Mouse (Mus musculus) limb, embryonic 11.5 days (tissue): ENCODE measurements around the gene Gm20715. TPM values are rescaled to one million over a fixed set of nuclear protein-coding genes. Genes with fewer than 3 reads are reported as not detected.
A peak's percentile ranks its signal among the peaks of the same experiment; 100 is the strongest.
"Not testable (repeated sequence)": the region's sequence is repeated elsewhere in the genome, so short reads cannot be mapped to it uniquely, and the experiment has no call there.

Experiments
- ATAC-seq: fragments of 200-750 bp; cut with Nextera tagmentation; 2 replicates; pipeline ENCODE4 v1.8.0; 2017; ENCODE audit warnings: low read depth; ENCODE audit not compliant: insufficient number of reproducible peaks, low FRiP score, low TSS enrichment
- DNase-seq: peaks from one replicate; pipeline ENCODE4 v3.0.0-alpha.2; 2015; ENCODE audit warnings: low spot score
- H3K27ac ChIP-seq: fragments of 300-500 bp; sonication (generic); replicated peaks from 2 replicates; pipeline ENCODE4 v1.5.1; 2014; ENCODE audit warnings: low read depth, mild to moderate bottlenecking, low read length
- H3K27me3 ChIP-seq: fragments of 300-500 bp; sonication (generic); 2 replicates; pipeline ENCODE4 v1.6.1; 2014; ENCODE audit warnings: mild to moderate bottlenecking, low read length, mixed read lengths; ENCODE audit not compliant: control insufficient read depth, insufficient read depth
- H3K36me3 ChIP-seq: fragments of 300-500 bp; sonication (generic); 2 replicates; pipeline ENCODE4 v1.6.1; 2014; ENCODE audit warnings: mild to moderate bottlenecking, low read length, moderate library complexity, mixed read lengths; ENCODE audit not compliant: control insufficient read depth, insufficient read depth
- H3K4me1 ChIP-seq: fragments of 300-500 bp; sonication (generic); 2 replicates; pipeline ENCODE4 v1.6.1; 2014; ENCODE audit warnings: low read length, mixed read lengths; ENCODE audit not compliant: control insufficient read depth, insufficient read depth
- H3K4me2 ChIP-seq: fragments of 300-500 bp; sonication (generic); 2 replicates; pipeline ENCODE4 v1.6.1; 2014; ENCODE audit warnings: low read depth, mild to moderate bottlenecking, moderate library complexity; ENCODE audit not compliant: severe bottlenecking
- H3K4me3 ChIP-seq: fragments of 300-500 bp; sonication (generic); 2 replicates; pipeline ENCODE4 v1.5.1; 2014; ENCODE audit warnings: low read depth, low read length
- H3K9ac ChIP-seq: fragments of 300-500 bp; sonication (generic); 2 replicates; pipeline ENCODE4 v1.6.1; 2014; ENCODE audit warnings: mild to moderate bottlenecking, low read length
- H3K9me3 ChIP-seq: fragments of 300-500 bp; sonication (generic); 2 replicates; pipeline ENCODE4 v1.6.1; 2016; ENCODE audit warnings: low read length; ENCODE audit not compliant: control insufficient read depth
- WGBS: fragments of 180-500 bp; shearing (Covaris S2); extraction: QIAGEN DNeasy Blood & Tissue Kit; methylation state at CpG from one replicate; pipeline ENCODE4 v1.1.7; 2014; 5-methylcytosine and 5-hydroxymethylcytosine counted together
- polyA plus RNA-seq: library from polyadenylated mRNA; unstranded; fragments of >200 nt; fragmentation: Nextera tagmentation; extraction: Ambion mirVana; gene quantifications from 2 replicates; pipeline ENCODE4 v1.2.1, GENCODE M21; 2014

The Gm20715 gene
- polyA plus RNA-seq, result not detected in 2 replicates

- Histone ChIP-seq H3K9ac (no peak within 1 kb of the TSS), H3K36me3 (no peaks in the 10 kb centered on the region), H3K4me2 (no peak within 1 kb of the TSS), H3K27ac (no peak within 1 kb of the TSS), H3K4me3 (no peak within 1 kb of the TSS), H3K9me3 (no peaks in the 10 kb centered on the region), H3K27me3 (no peaks in the 10 kb centered on the region), H3K4me1 (no peaks in the 10 kb centered on the region)
- WGBS, result 2% methylated on average over 17 of the region's 17 CpGs
- ATAC-seq (peak; percentile 87), DNase-seq (peak; percentile 99)
These were observed at the start of gene Gm20715 for GRCm38 (mm10) chr7:6410043-6410442. Gene Gm20715, plus strand, starts transcription at chr7:6410277.

- 13% methylated on average over 9 of the region's 9 CpGs for WGBS
- no peak overlapping the region for H3K4me2 ChIP-seq
- DNase-seq (no peak), ATAC-seq (no peak)
- no peak overlapping the region for H3K4me3 ChIP-seq
- no peaks in the 10 kb centered on the region for H3K4me1 ChIP-seq
- H3K9ac ChIP-seq, result no peak overlapping the region
- H3K36me3 ChIP-seq, result no peaks in the 10 kb centered on the region
- H3K27me3 ChIP-seq, result no peaks in the 10 kb centered on the region
- no peak overlapping the region for H3K27ac ChIP-seq
- no peaks in the 10 kb centered on the region for H3K9me3 ChIP-seq
These were observed 49.5 kb upstream of the Gm20715 start for GRCm38 (mm10) chr7:6360477-6361060.

- H3K4me1 ChIP-seq, result no peaks in the 10 kb centered on the region
- H3K9ac ChIP-seq, result no peak overlapping the region
- no peaks in the 10 kb centered on the region for H3K27me3 ChIP-seq
- H3K27ac ChIP-seq, result no peak overlapping the region
- DNase-seq (no peak), ATAC-seq (no peak)
- H3K36me3 ChIP-seq, result no peaks in the 10 kb centered on the region
- H3K4me3 ChIP-seq, result peak overlapping the region; percentile 29
- WGBS, result 27% methylated on average over 7 of the region's 7 CpGs
- H3K4me2 ChIP-seq, result peak overlapping the region; percentile 43
- no peaks in the 10 kb centered on the region for H3K9me3 ChIP-seq
These were observed 48.3 kb upstream of the Gm20715 start for GRCm38 (mm10) chr7:6361756-6362155.

DNA sequence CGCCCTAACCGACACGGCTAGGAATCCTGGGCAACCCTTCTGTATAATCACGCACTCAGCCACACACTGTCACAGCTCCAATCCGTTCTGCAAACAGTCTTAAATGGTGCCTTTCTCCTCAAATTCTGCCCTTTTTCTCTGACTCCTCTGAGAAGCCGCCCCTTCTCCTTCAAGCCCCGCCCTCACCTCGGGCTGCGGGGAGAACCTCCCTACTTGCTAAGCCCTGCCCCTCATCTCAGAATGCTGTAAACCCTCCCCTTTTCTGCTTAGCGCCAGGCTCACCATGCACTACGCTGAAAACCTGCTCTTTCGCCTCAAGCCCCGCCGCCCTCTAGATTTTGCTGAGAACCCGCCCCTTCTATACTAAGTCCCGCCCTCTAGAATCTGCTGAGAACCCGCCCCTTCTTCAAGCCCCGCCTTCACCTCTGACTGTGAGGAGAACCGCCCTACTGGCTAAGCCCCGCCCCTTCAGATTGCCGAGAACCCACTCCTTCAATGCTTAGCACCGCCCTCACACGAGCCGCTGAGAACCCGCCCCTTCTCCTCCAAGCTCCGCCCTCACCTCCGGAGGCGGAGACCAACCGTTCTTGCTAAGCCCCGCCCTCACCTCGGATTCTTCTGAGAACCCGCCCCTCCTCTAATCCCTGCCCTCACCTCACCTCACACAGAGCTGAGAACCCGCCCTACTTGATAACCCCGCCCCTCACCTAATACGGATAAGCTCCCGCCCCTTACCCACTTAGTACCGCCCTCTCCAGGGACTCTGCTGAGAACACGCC, 47.6 kb upstream of the Gm20715 start:
- H3K27ac ChIP-seq, result no peak overlapping the region
- H3K4me2 ChIP-seq, result peak overlapping the region; percentile 47
- H3K36me3 ChIP-seq, result no peaks in the 10 kb centered on the region
- H3K27me3 ChIP-seq, result no peaks in the 10 kb centered on the region
- H3K4me1 ChIP-seq, result no peaks in the 10 kb centered on the region
- H3K4me3 ChIP-seq, result peak overlapping the region; percentile 29
- no peaks in the 10 kb centered on the region for H3K9me3 ChIP-seq
- WGBS, result under 1% methylated on average over 38 of the region's 38 CpGs
- ATAC-seq (peak; percentile 96), DNase-seq (peak; percentile 98)
- H3K9ac ChIP-seq, result peak overlapping the region; percentile 43

DNA sequence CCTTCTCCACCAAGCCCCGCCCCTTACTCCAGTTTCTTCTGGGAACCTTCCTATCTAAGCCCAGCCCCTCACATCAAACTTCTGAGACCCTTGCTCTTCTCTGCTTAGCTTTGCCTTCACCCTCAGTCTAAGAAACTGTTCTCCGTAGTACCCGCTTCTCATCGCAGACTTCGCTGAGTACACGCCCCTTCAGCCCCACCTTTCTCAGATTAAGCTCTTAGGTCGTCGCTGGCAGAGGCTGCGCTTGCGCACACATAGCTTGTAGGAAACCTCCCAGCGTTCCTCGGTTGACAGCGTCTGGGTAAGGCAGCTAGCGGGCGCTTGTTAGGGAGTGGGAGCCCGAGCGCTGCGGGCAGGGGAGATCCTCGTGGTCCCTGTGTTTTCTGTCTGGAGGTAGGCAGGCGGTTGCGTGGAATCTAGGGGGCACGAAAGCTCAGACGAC, 47.0 kb upstream of the Gm20715 start, which contains the start of gene Zfp78:
Gene Zfp78, plus strand, starts transcription at position 234 of the 442 bp plus-strand sequence.
- Histone ChIP-seq H3K9me3 (no peaks in the 10 kb centered on the region), H3K4me1 (no peaks in the 10 kb centered on the region), H3K27ac (no peak within 1 kb of the TSS), H3K4me3 (peak within 1 kb of the TSS; percentile 29), H3K4me2 (peak within 1 kb of the TSS; percentile 47), H3K36me3 (no peaks in the 10 kb centered on the region), H3K27me3 (no peaks in the 10 kb centered on the region), H3K9ac (peak within 1 kb of the TSS; percentile 43)
- peak; percentile 82; the same call in 1 of the 2 replicates for ATAC-seq
- DNase-seq, result peak; percentile 88
- under 1% methylated on average over 23 of the region's 23 CpGs for WGBS

- no peak overlapping the region for H3K9ac ChIP-seq
- no peak for DNase-seq
- H3K36me3 ChIP-seq, result no peaks in the 10 kb centered on the region
- H3K27ac ChIP-seq, result no peak overlapping the region
- no peak overlapping the region for H3K4me3 ChIP-seq
- no peaks in the 10 kb centered on the region for H3K9me3 ChIP-seq
- H3K4me1 ChIP-seq, result no peaks in the 10 kb centered on the region
- no peak for ATAC-seq
- no peak overlapping the region for H3K4me2 ChIP-seq
- WGBS, result 74% methylated on average over 1 of the region's 1 CpGs
- H3K27me3 ChIP-seq, result no peaks in the 10 kb centered on the region
These were observed 45.3 kb upstream of the Gm20715 start for GRCm38 (mm10) chr7:6364761-6365160.

DNA sequence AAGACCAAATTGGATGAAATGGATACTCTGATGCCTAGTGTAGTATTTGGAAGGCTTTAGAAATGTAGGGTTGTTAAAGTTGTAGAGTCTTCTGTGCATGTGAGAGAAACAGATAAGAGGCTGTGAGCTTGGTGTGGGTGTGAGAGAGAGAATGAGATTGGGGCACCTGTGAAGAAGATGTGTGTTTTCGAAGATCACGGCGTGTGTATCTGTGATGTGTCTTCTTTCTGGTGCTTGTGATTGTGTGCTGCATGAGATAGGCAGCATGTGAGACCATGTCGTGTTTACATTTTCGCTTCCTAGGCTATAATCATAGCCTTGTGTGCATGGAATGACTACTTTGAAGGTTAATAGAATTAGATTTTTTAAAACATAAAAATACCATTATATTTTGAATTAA, 42.9 kb upstream of the Gm20715 start:
- Histone ChIP-seq H3K4me3 (no peak overlapping the region), H3K27me3 (no peaks in the 10 kb centered on the region), H3K4me1 (no peaks in the 10 kb centered on the region), H3K4me2 (no peak overlapping the region), H3K27ac (no peak overlapping the region), H3K9me3 (no peaks in the 10 kb centered on the region), H3K36me3 (no peaks in the 10 kb centered on the region), H3K9ac (no peak overlapping the region)
- WGBS, result 93% methylated on average over 5 of the region's 5 CpGs
- no peak for ATAC-seq
- DNase-seq, result no peak

DNA sequence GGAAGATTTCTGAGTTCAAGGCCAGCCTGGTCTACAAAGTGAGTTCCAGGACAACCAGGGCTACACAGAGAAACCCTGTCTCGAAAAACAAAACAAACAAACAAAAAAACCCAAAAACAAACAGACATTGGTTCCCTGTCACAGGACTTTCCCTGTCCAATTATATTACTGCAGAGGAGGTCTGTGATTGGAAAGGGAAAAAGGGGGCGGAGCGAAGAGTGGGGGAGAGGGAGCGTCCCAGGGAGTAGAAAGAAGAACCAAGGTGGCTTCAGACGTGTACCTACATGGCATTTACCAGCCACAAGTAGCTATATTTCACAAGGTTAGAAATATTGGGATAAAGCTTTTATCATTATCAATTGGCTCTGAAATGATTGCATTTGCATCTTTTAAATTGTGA, 41.9 kb upstream of the Gm20715 start:
- not testable (repeated sequence) for H3K9me3 ChIP-seq, H3K36me3 ChIP-seq, DNase-seq, H3K27ac ChIP-seq, H3K4me1 ChIP-seq, ATAC-seq, H3K4me3 ChIP-seq, H3K9ac ChIP-seq, H3K4me2 ChIP-seq, H3K27me3 ChIP-seq
- WGBS, result 80% methylated on average over 5 of the region's 5 CpGs
